16 mouse cellular contexts compared by ENCODE assay signal in genomic region chr14:33812266-33812665, GRCm38 (mm10).
DNase-seq lines count a peak whose midpoint lies in the region; ATAC-seq and TF ChIP-seq lines count a peak whose summit lies in the region.
"Had no signal": no experiment of that assay in that cellular context is flagged by ENCODE, and none has a peak within 500 bp of the region (broad histone marks: within the 10 kb centered on the region; RNA-seq: fewer than 3 reads in every experiment).

No protein-coding gene starts in this region.

- no peak overlapping the region for H3K27ac ChIP-seq in forebrain, embryonic 14.5 days (ENCODE audit: low read depth, low read length)
- H3K27ac ChIP-seq in forebrain, embryonic 12.5 days = no peak overlapping the region
- H3K27ac ChIP-seq in hindbrain, embryonic 16.5 days (ENCODE audit: low read depth, low read length) = no peak overlapping the region
- H3K27ac ChIP-seq in hindbrain, embryonic 10.5 days = no peak overlapping the region
- H3K27ac ChIP-seq in lung, embryonic 16.5 days (ENCODE audit: low read length) = no peak overlapping the region
- H3K27ac ChIP-seq in testis, adult 2 months (ENCODE audit: control insufficient read depth, insufficient read depth, low read depth, low read length) = no peak overlapping the region
- H3K27ac ChIP-seq: embryonic facial prominence, embryonic 15.5 days; gastrocnemius, adult 2 months had no signal

- TF ChIP-seq CTCF in testis, adult 2 months (IDR thresholded peaks at IDR 0.05; ENCODE audit: control insufficient read depth, insufficient read depth, insufficient replicate concordance, low read depth, low read length) = no peak

- no peak overlapping the region for H3K4me2 ChIP-seq in forebrain, embryonic 14.5 days (ENCODE audit: low read length)
- no peak overlapping the region for H3K4me2 ChIP-seq in forebrain, embryonic 12.5 days
- no peak overlapping the region for H3K4me2 ChIP-seq in hindbrain, embryonic 16.5 days (ENCODE audit: low read length)
- H3K4me2 ChIP-seq in lung, embryonic 16.5 days (ENCODE audit: low read depth, low read length) = peak overlapping the region; percentile 4; the same call in 1 of the 2 replicates
- H3K4me2 ChIP-seq: embryonic facial prominence, embryonic 15.5 days; heart, embryonic 12.5 days had no signal

- H3K9ac ChIP-seq in forebrain, embryonic 14.5 days (ENCODE audit: low read length) = no peak overlapping the region
- H3K9ac ChIP-seq in forebrain, embryonic 12.5 days = no peak overlapping the region
- H3K9ac ChIP-seq in hindbrain, embryonic 16.5 days (ENCODE audit: low read depth, low read length) = no peak overlapping the region
- H3K9ac ChIP-seq in lung, embryonic 16.5 days (ENCODE audit: low read length) = no peak overlapping the region
- H3K9ac ChIP-seq: embryonic facial prominence, embryonic 15.5 days; heart, embryonic 12.5 days had no signal

- no peaks in the 10 kb centered on the region for H3K9me3 ChIP-seq in forebrain, embryonic 14.5 days (replicated peaks; ENCODE audit: control insufficient read depth, low read length)
- no peaks in the 10 kb centered on the region for H3K9me3 ChIP-seq in forebrain, embryonic 12.5 days
- no peaks in the 10 kb centered on the region for H3K9me3 ChIP-seq in hindbrain, embryonic 16.5 days (ENCODE audit: control insufficient read depth, low read length)
- no peaks in the 10 kb centered on the region for H3K9me3 ChIP-seq in hindbrain, embryonic 10.5 days
- no peaks in the 10 kb centered on the region for H3K9me3 ChIP-seq in lung, embryonic 16.5 days (ENCODE audit: control insufficient read depth, low read length)
- H3K9me3 ChIP-seq: embryonic facial prominence, embryonic 15.5 days; heart, embryonic 12.5 days had no signal

- DNase-seq in forebrain, embryonic 14.5 days (ENCODE audit: low spot score) = peak; percentile 19
- DNase-seq in hindbrain, embryonic 10.5 days (ENCODE audit: low spot score) = no peak
- DNase-seq in lung, postnatal 36 days = no peak
- DNase-seq in testis, postnatal 10 days (ENCODE audit: low spot score) = no peak
- DNase-seq: adrenal gland, postnatal 10 days; embryo, embryonic 11 days; gastrocnemius, adult 2 months; gastrocnemius, postnatal 25 days had no signal

- ATAC-seq in forebrain, embryonic 14.5 days = no peak
- ATAC-seq in forebrain, embryonic 12.5 days (ENCODE audit: low FRiP score) = no peak
- ATAC-seq in hindbrain, embryonic 16.5 days = 0 out of 2 replicates have a peak, but pooled peaks have one; percentile 30
- ATAC-seq in lung, embryonic 16.5 days (ENCODE audit: low read depth) = no peak
- ATAC-seq: intestine, postnatal 0 days had no signal

- H3K4me1 ChIP-seq in forebrain, embryonic 14.5 days (ENCODE audit: control insufficient read depth, insufficient read depth, low read length) = no peaks in the 10 kb centered on the region
- no peaks in the 10 kb centered on the region for H3K4me1 ChIP-seq in forebrain, embryonic 12.5 days
- H3K4me1 ChIP-seq in hindbrain, embryonic 16.5 days (ENCODE audit: control insufficient read depth, insufficient read depth, low read depth, low read length) = no peaks in the 10 kb centered on the region; the same call in 1 of the 2 replicates
- peaks cover 18% of the 10 kb centered on the region for H3K4me1 ChIP-seq in hindbrain, embryonic 10.5 days (replicated peaks)
- peaks cover 27% of the 10 kb centered on the region for H3K4me1 ChIP-seq in lung, embryonic 16.5 days (replicated peaks; ENCODE audit: control insufficient read depth, insufficient read depth, low read length)
- peaks cover 14% of the 10 kb centered on the region for H3K4me1 ChIP-seq in testis, adult 2 months (ENCODE audit: control insufficient read depth, insufficient read depth, low read length)

- no peaks in the 10 kb centered on the region for H3K36me3 ChIP-seq in forebrain, embryonic 14.5 days (ENCODE audit: control insufficient read depth, insufficient read depth, low read length)
- no peaks in the 10 kb centered on the region for H3K36me3 ChIP-seq in forebrain, embryonic 12.5 days (replicated peaks)
- no peaks in the 10 kb centered on the region for H3K36me3 ChIP-seq in hindbrain, embryonic 16.5 days (ENCODE audit: control insufficient read depth, insufficient read depth, low read length)
- no peaks in the 10 kb centered on the region for H3K36me3 ChIP-seq in hindbrain, embryonic 10.5 days
- no peaks in the 10 kb centered on the region for H3K36me3 ChIP-seq in lung, embryonic 16.5 days (ENCODE audit: control insufficient read depth, insufficient read depth, low read length)
- H3K36me3 ChIP-seq in testis, adult 2 months (ENCODE audit: control insufficient read depth, insufficient read depth, low read length) = no peaks in the 10 kb centered on the region
- H3K36me3 ChIP-seq: embryonic facial prominence, embryonic 15.5 days; heart, embryonic 12.5 days had no signal

- no peak for TF ChIP-seq POLR2A in testis, adult 2 months (IDR thresholded peaks at IDR 0.05; ENCODE audit: control insufficient read depth, low read depth, low read length)

- no peak overlapping the region for H3K4me3 ChIP-seq in forebrain, embryonic 14.5 days (ENCODE audit: low read depth, low read length)
- H3K4me3 ChIP-seq in forebrain, embryonic 12.5 days (replicated peaks) = no peak overlapping the region
- H3K4me3 ChIP-seq in hindbrain, embryonic 16.5 days (ENCODE audit: low read length) = no peak overlapping the region
- H3K4me3 ChIP-seq in hindbrain, embryonic 10.5 days = no peak overlapping the region
- no peak overlapping the region for H3K4me3 ChIP-seq in lung, embryonic 16.5 days (ENCODE audit: low read length)
- H3K4me3 ChIP-seq in testis, adult 2 months (ENCODE audit: control insufficient read depth, low read depth, low read length) = peak overlapping the region; percentile 82; the same call in 1 of the 2 replicates
- H3K4me3 ChIP-seq: embryonic facial prominence, embryonic 15.5 days; erythroblast, embryonic 14.5 days; gastrocnemius, adult 2 months; heart, embryonic 12.5 days had no signal

- WGBS in forebrain, embryonic 14.5 days = 84% methylated on average over 8 of the region's 8 CpGs
- WGBS in forebrain, embryonic 12.5 days = 91% methylated on average over 8 of the region's 8 CpGs
- WGBS in hindbrain, embryonic 16.5 days = 82% methylated on average over 8 of the region's 8 CpGs
- 92% methylated on average over 8 of the region's 8 CpGs for WGBS in hindbrain, embryonic 10.5 days
- 50% methylated on average over 8 of the region's 8 CpGs for WGBS in lung, embryonic 16.5 days

- H3K27me3 ChIP-seq in forebrain, embryonic 14.5 days (replicated peaks; ENCODE audit: control insufficient read depth, insufficient read depth, low read length) = no peaks in the 10 kb centered on the region
- no peaks in the 10 kb centered on the region for H3K27me3 ChIP-seq in forebrain, embryonic 12.5 days
- no peaks in the 10 kb centered on the region for H3K27me3 ChIP-seq in hindbrain, embryonic 16.5 days (replicated peaks; ENCODE audit: control insufficient read depth, insufficient read depth, low read length)
- H3K27me3 ChIP-seq in hindbrain, embryonic 10.5 days (ENCODE audit: insufficient read depth, poor library complexity, severe bottlenecking) = no peaks in the 10 kb centered on the region
- H3K27me3 ChIP-seq in lung, embryonic 16.5 days (ENCODE audit: control insufficient read depth, insufficient read depth, low read depth, low read length) = no peaks in the 10 kb centered on the region; the same call in 1 of the 2 replicates
- H3K27me3 ChIP-seq in testis, adult 2 months (ENCODE audit: control insufficient read depth, insufficient read depth, low read length) = no peaks in the 10 kb centered on the region
- H3K27me3 ChIP-seq: heart, embryonic 12.5 days had no signal
